Mouse (Mus musculus) brown adipose tissue, adult 24 weeks (tissue): ENCODE results near the gene Pax6. TPM values are rescaled to one million over a fixed set of nuclear protein-coding genes. Genes with fewer than 3 reads are reported as not detected.
A peak's percentile ranks its signal among the peaks of the same experiment; 100 is the strongest.

Experiments
- H3K27ac ChIP-seq: fragments of 200-500 bp; replicated peaks from 2 replicates; pipeline ENCODE4 v1.5.1; 2012; ENCODE audit warnings: low read depth, mild to moderate bottlenecking, low read length
- H3K4me1 ChIP-seq: fragments of 200-500 bp; 2 replicates; pipeline ENCODE4 v1.6.1; 2012; ENCODE audit warnings: low read length, mixed read lengths; ENCODE audit not compliant: control insufficient read depth, insufficient read depth, insufficient read length
- H3K4me3 ChIP-seq: fragments of 200-500 bp; 2 replicates; pipeline ENCODE4 v1.5.1; 2012; ENCODE audit warnings: low read depth, mild to moderate bottlenecking, low read length, moderate library complexity; ENCODE audit not compliant: insufficient read depth
- polyA plus RNA-seq: library from polyadenylated mRNA; stranded (reverse); fragments of >200 nt; gene quantifications from 2 replicates; pipeline ENCODE4 v1.2.4, GENCODE M21; 2012; ENCODE audit not compliant: missing spikeins, insufficient read depth, insufficient read length

The Pax6 gene
- polyA plus RNA-seq, 1 experiment: not detected

DNA sequence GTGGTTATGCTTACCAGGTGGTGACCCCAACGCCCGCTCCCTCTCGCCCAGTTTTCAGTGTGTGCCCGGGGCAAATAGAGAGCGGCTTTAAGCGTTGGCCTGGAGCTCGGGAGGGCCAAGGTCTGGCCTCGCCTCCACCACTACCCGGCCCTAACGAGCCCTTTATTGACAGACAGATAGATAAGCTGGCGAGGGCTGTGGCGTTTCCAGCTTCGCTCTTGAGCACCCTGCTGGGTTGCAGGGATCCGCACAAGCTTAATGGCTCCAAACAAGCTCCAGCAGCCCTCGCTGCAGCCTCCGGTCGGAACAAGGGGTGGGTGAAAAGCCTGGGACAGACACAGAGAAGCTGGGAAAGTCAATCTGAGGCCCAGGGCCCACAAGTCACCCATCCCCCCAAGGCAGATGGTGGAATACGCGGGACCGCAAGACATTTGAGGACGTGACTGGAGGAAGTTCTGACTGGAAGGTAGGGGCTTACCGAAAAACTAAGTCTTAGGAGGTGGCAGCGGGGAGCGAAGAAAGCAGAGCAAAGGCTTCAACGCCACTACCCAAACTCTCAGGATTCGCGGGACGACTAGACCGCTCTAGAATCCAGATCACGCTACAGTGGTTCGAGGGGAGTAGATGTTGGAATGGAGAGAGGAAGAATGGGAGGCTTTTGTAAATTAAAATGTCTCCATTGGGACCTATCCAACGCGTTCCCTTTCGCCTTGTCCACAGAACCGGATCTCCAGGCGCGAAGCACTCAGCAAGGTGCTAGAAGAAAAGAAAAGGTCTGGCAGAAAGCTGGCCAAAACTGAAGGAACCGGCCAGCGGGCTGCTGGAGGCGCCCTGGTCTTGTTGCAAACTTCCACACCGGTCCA lies 1.7 kb upstream of the Pax6 start:
- no peaks in the 10 kb centered on the region for H3K4me1 ChIP-seq
- H3K4me3 ChIP-seq: no peak overlapping the region

DNA sequence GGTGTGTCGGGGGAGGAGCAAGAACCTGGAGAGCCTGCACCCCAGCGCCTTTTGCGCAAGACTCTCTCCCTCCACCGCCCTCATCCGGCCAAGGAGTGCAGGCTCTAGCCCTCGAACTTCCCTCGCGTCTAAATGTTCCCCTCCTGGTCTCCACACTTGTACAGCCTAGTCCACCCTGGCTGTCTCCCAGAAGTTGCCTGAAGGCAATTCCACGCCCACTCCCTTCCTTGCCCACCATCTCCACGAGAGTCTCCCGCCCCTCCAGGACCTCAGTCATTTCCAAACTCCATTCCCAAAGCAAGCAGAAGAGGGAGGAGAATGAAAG lies 1.1 kb upstream of the Pax6 start:
- no peak overlapping the region for H3K27ac ChIP-seq
- H3K4me3 ChIP-seq: no peak overlapping the region
- no peaks in the 10 kb centered on the region for H3K4me1 ChIP-seq

More for the DNA sequence above, 1.7 kb upstream of the Pax6 start:
- no peak overlapping the region for H3K27ac ChIP-seq

DNA sequence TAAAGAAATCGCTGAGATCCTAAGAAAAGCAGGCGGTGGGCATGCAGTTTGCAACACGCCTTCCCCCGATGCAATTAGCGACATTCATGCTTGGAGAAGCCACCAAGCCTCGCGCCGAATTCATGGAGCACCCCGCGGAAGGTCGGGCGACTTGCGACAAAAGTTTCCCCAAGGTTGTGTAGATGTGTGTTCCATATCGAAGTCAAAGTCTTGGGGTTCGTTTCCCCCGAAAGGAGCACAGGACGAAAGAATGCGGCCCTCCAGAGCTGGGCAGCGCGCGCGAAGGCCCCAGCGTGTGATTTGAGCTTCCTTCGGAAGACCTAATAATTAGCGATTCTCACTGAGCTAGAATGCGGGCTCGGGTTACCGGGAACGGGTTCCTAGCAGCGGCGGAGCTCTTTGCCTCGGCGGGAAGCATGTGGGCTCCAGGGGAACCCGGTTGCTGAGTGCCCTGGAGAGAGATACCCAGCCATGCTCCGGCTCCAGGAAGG lies 716 bp downstream of the Pax6 start:
- peaks cover 6% of the 10 kb centered on the region for H3K4me1 ChIP-seq
- no peak overlapping the region for H3K4me3 ChIP-seq
- no peak overlapping the region for H3K27ac ChIP-seq

DNA sequence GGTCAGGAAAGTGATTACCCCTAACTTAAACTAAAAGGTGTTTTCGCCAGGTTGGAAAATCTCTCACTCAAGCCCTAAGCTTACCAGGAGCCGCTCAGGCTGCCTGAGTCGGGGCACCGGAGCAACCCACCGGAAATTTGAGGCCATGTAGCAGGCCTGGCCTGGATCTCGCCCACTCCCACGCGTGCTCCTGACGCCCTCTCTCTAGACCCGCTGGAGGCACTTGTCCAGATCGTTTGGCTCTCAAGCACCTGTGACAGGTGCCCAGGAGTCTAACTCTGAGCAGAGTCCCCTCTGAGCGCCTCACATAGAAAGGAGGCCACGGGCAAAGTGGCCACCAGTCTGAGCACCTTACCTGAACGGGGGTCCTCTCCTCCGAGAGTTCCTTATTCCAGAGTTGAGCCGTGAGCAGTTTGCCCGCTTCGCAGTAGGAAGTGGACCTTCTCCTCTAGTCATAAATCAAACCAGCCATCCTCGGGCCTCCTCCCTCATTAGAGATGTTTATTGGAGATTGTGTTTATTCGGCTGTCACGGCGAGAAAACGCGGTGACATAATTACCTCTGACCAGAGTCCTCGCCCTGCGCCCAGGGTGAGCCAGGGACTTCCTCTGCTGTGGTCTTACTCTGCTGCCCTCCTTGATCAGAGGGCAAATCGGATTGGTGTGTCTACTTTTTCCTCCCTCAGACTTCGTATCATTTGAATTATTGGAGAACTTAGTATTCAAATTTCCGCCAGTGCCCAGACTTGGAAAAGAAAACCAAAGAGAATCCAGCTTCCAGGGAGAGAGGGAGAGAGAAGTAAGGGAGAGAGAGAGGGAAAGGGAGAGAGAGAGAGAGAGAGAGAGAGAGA lies 1.4 kb downstream of the Pax6 start:
- Histone ChIP-seq H3K4me1 (peaks cover 6% of the 10 kb centered on the region), H3K4me3 (no peak overlapping the region), H3K27ac (no peak overlapping the region)

DNA sequence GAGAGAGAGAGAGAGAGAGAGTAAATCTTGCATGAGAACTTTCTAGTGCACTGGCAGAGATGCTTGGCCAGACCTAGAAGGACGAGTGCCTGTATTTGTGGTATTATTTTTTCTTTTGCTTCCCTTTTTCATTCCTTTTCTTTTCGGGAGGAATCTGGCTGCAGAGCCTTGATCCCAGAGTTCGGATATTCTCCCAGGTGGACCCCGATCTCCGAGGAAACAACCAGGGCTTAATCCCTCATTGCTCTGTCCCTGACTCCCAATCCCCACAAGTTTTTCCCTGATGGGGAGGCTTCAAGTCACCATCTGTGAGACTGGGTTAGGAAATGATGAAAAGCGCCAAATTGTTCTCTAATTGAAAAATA lies 2.0 kb downstream of the Pax6 start:
- Histone ChIP-seq H3K4me1 (peaks cover 6% of the 10 kb centered on the region), H3K4me3 (no peak overlapping the region), H3K27ac (no peak overlapping the region)

DNA sequence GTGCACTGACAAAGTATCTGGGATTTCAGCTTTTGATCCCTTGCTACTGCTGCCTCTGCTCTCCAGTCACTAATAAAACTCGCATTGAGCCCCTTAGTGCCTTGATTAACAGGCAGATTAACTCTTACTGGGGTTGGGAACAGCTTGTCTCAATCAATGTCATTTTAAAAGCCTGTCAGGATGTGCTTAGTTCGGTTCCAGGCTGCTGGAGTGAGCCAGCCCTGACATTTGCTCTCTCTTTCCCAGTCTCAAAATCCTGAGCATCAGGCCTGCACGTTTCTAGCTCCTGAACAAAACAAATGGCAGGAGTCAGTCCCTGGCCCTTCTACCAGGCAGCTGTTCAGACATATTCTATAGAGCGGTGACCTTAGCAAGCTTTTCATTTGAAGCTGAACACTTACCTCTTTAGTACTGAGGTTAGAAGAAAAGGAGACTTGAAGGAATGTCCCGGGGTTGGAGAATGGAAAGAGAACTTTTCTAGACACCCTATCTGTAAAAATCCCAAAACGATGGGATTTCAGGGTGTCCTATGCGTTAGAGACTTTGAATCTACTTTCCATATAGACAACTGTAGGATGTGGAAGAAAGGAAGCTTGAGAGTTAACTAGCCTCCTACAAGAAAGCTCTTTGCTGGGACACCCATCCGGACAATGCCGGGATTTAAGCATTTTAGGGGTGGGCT lies 2.6 kb downstream of the Pax6 start:
- H3K27ac ChIP-seq: no peak overlapping the region
- H3K4me3 ChIP-seq: no peak overlapping the region
- peaks cover 6% of the 10 kb centered on the region for H3K4me1 ChIP-seq

DNA sequence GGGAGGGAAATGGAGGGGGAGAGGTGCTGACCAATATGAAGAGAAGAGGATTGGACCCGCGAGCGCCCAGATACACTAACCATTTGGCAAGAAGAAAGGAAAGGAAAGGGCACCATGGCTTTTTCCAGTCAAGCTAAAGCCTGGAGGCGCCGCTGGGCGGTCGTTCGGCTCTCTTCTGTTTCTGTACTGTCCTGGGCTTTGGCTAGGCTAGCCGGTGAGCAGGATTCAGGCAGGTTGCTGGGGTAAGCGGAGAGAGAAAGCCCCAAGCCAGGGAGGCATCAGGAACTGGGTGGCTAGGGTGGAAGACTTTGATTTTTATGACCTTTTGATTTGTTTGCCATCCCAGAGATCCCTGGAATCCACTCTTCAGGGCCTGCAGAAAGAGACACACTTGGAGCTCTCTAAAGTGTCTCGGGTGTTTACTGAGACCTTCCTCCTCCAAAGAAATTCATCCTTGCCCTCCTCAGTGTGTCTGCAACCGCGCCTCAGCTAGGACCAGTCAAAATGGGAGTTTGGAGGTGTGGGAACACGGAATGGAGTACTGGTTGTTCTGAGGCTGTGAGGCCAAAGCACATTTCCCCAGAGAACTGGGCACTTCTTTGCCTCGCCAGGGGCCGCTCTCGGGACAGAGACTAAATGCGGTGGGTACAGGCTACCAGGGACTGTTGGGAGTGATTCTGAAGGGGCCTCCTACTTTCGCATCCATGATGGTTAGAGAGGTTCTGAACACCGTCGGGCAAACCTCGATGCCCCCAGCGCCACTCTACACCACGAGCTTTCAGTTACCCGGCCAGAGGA lies 3.3 kb downstream of the Pax6 start:
- Histone ChIP-seq H3K4me3 (no peak overlapping the region), H3K27ac (no peak overlapping the region), H3K4me1 (peaks cover 6% of the 10 kb centered on the region)

DNA sequence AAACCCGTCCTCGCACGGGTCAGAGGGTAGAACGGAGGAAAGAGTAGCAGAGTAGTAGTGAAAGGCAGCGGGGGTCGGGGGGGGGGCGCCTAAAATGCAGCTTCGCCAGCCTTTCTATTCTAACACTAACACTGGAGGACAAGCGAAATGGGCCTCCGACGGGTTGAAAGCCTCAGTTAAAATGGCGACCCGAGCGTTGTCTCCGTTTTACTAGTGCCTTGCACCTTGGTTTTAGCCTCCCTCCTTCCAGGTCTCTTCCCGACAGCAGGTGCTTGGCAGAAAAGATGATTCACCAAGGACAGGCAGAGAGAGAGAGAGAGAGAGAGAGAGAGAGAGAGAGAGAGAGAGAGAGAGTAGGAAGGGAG lies 3.9 kb downstream of the Pax6 start:
- Histone ChIP-seq H3K4me1 (peaks cover 6% of the 10 kb centered on the region), H3K27ac (no peak overlapping the region), H3K4me3 (no peak overlapping the region)

DNA sequence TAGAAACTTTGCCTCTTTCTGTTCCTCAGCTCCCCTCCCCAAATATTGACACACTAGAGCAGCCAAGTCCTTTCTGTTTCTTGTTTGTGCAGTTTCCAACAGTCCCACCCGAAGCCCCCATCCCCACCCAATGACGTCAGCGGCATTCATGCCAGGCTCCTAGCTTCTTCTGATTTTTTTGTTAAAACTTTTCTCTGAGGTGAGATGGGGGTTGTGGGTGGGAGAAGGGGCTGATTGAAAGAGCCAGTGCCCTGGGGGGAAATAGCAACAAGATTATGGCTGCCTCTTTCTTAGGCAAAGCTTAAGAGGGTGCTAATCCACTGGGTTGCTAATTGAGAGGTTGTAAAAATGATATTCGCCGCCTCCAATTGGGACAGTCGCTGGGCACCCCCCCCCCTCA lies 4.4 kb downstream of the Pax6 start:
- no peak overlapping the region for H3K27ac ChIP-seq
- peaks cover 6% of the 10 kb centered on the region for H3K4me1 ChIP-seq
- no peak overlapping the region for H3K4me3 ChIP-seq

DNA sequence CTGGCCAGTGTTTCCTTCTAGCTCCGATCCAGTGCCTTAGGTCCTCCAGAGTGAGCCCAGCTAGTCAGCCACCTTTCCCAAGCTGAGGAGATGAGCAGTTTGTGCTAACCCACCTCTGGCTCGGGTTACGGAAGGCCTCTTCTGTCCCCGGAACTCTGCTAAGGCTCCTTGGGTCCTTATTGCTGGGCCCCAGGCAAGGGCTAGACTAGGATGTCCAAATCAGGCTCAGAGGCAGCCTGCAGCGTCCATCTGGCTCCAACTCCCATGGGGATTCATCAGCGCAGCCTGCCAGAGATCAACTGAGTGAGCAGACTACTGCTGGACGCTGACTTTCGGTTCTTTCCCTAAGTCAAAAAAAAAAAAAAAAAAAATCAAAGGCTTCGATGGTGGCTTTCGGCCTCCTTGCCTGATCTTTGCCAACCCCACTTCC lies 4.9 kb downstream of the Pax6 start:
- Histone ChIP-seq H3K4me1 (peaks cover 6% of the 10 kb centered on the region), H3K4me3 (peak overlapping the region; percentile 16; the same call in 1 of the 2 replicates)

DNA sequence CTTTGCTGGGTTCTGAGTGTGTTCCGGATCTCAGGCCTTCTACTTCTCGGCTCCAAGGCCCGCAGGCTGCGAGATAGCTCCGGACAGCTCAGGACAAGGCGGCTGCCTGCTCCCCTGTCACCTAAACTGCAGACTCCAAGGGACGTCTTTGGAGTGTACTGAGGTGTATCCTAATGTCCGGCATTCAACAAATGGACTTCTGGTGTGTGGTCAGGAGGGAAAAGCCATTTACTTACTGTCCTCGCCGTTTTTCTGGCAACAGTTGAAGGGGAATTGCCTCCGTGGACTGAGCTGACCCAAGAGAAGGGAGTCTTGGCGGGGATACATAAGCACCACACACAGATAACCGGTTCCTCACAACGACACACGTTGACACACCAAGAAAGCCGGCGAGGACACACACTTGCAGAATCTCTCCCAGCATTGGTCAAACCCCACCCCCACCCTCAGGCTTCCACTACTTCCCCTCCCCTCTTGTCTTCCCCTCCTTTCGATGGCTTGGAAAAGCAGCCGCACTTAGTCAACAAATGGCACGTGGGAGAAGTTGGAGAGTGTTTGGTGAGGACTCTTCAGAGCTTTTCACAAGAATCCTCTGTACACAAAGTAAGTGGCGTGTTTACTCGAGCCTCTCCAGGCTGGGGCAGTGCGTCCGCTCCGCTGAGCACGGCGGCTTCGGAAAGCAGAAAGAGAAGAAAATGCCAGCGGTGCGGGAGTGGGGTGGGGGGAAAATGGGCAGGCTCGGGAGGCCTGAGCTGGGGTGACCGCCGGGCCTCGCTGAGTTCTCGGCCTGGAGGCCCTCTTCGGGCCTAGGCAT lies 5.6 kb downstream of the Pax6 start:
- H3K4me3 ChIP-seq: peak overlapping the region; percentile 42

More for the DNA sequence above, 4.9 kb downstream of the Pax6 start:
- no peak overlapping the region for H3K27ac ChIP-seq

DNA sequence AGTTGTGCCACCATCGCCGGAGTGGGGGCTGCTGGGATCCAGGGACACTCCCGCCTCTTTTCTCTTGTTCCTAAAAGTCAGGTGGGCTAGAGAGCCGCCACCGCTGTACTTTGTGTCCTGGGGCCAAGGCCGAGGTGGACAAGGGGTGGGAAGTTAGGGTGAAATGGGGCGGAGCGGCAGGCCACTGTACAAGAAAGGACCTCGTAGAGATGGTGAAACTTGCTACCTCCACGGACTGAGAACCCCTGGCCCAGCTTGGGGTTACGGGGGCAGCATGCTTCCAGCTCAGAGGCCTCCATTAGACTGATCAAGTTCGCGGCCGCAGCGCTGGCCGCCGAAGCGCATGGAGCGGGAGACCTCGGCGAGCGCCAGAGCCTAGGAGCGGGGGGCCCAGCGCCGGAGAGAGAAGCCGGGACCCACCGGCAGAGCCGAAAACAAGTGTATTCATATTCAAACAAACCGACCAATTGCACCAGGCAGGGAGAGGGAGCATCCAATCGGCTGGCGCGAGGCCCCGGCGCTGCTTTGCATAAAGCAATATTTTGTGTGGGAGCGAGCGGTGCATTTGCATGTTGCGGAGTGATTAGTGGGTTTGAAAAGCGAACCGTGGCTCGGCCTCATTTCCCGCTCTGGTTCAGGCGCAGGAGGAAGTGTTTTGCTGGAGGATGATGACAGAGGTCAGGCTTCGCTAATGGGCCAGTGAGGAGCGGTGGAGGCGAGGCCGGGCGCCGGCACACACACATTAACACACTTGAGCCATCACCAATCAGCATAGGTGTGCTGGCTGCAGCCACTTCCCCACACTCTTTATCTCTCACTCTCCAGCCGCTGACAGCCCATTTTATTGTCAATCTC lies 6.4 kb downstream of the Pax6 start:
- H3K4me3 ChIP-seq: peak overlapping the region; percentile 42
- no peak overlapping the region for H3K27ac ChIP-seq
- peaks cover 6% of the 10 kb centered on the region for H3K4me1 ChIP-seq

More for the DNA sequence above, 5.6 kb downstream of the Pax6 start:
- H3K27ac ChIP-seq: no peak overlapping the region
- H3K4me1 ChIP-seq: peaks cover 6% of the 10 kb centered on the region

DNA sequence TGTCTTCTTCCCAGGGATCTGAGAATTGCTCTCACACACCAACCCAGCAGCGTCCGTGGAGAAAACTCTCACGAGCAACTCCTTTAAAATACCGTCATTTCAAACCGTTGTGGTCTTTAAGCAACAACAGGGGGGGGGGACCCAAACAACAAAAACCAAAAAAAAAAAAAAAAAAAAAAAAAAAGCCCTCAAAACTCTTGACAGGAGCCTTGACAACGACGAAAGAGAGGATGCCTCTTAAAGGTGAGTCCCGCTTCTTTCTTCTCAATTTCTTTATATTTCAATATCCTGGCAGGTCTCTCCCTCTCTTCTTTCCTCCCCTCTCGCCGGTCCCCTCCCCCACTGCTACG lies 7.0 kb downstream of the Pax6 start:
- Histone ChIP-seq H3K4me1 (peaks cover 6% of the 10 kb centered on the region), H3K27ac (no peak overlapping the region), H3K4me3 (peak overlapping the region; percentile 43)
